Mouse (Mus musculus) embryonic facial prominence, embryonic 15.5 days (tissue): ENCODE results near the gene Hpse2. TPM values are rescaled to one million over a fixed set of nuclear protein-coding genes. Genes with fewer than 3 reads are reported as not detected.

ENCODE experiments used
- ATAC-seq: fragments of 200-750 bp; cut with Nextera tagmentation; 2 replicates; pipeline ENCODE4 v1.8.0; 2017; ENCODE audit warnings: low read depth, moderate TSS enrichment; ENCODE audit not compliant: insufficient number of reproducible peaks, low FRiP score, low TSS enrichment
- H3K27ac ChIP-seq: fragments of 300-500 bp; sonication (generic); replicated peaks from 2 replicates; pipeline ENCODE4 v1.5.1; 2015; ENCODE audit warnings: mild to moderate bottlenecking, inconsistent platforms
- H3K27me3 ChIP-seq: fragments of 300-500 bp; sonication (generic); 2 replicates; pipeline ENCODE4 v1.6.1; 2015; ENCODE audit warnings: inconsistent platforms
- H3K36me3 ChIP-seq: fragments of 300-500 bp; sonication (generic); 2 replicates; pipeline ENCODE4 v1.6.1; 2015; ENCODE audit warnings: mild to moderate bottlenecking, inconsistent platforms
- H3K4me1 ChIP-seq: fragments of 300-500 bp; sonication (generic); 2 replicates; pipeline ENCODE4 v1.6.1; 2015; ENCODE audit warnings: inconsistent platforms
- H3K4me2 ChIP-seq: fragments of 300-500 bp; sonication (generic); replicated peaks from 2 replicates; pipeline ENCODE4 v1.6.1; 2015; ENCODE audit warnings: mild to moderate bottlenecking, inconsistent platforms
- H3K4me3 ChIP-seq: fragments of 300-500 bp; sonication (generic); replicated peaks from 2 replicates; pipeline ENCODE4 v1.5.1; 2015; ENCODE audit warnings: mild to moderate bottlenecking, inconsistent platforms
- H3K9ac ChIP-seq: fragments of 300-500 bp; sonication (generic); 2 replicates; pipeline ENCODE4 v1.6.1; 2015; ENCODE audit warnings: inconsistent platforms
- H3K9me3 ChIP-seq: fragments of 300-500 bp; sonication (generic); replicated peaks from 2 replicates; pipeline ENCODE4 v1.6.1; 2016; ENCODE audit warnings: inconsistent platforms
- WGBS: fragments of 180-500 bp; shearing (Covaris S2); methylation state at CpG from one replicate; pipeline ENCODE4 v1.1.7; 2015; 5-methylcytosine and 5-hydroxymethylcytosine counted together
- polyA plus RNA-seq: library from polyadenylated mRNA; unstranded; fragments of >200 nt; fragmentation: Nextera tagmentation; extraction: Ambion mirVana; gene quantifications from 2 replicates; pipeline ENCODE4 v1.2.1, GENCODE M21; 2015

Gene Hpse2
- polyA plus RNA-seq, 1 experiment from 2014 or later, result 16.1 TPM

GRCm38 (mm10) chr19:42770141-42770872, 617.8 kb downstream of the Hpse2 start:
- no peak overlapping the region for H3K27ac ChIP-seq
- no peaks in the 10 kb centered on the region for H3K9me3 ChIP-seq
- ATAC-seq, result no peak
- no peaks in the 10 kb centered on the region for H3K4me1 ChIP-seq
- no peak overlapping the region for H3K4me2 ChIP-seq
- no peak overlapping the region for H3K4me3 ChIP-seq
- no peaks in the 10 kb centered on the region; the same call in 1 of the 2 replicates for H3K36me3 ChIP-seq
- 57% methylated on average over 23 of the region's 23 CpGs for WGBS
- no peaks in the 10 kb centered on the region for H3K27me3 ChIP-seq
- H3K9ac ChIP-seq, result no peak overlapping the region

GRCm38 (mm10) chr19:42769648-42770047, 618.5 kb downstream of the Hpse2 start:
- Histone ChIP-seq H3K4me1 (no peaks in the 10 kb centered on the region), H3K27me3 (no peaks in the 10 kb centered on the region), H3K4me2 (no peak overlapping the region), H3K36me3 (no peaks in the 10 kb centered on the region; the same call in 1 of the 2 replicates), H3K27ac (no peak overlapping the region), H3K9me3 (no peaks in the 10 kb centered on the region), H3K4me3 (no peak overlapping the region), H3K9ac (no peak overlapping the region)
- no peak for ATAC-seq
- 83% methylated on average over 10 of the region's 10 CpGs for WGBS

- no peak overlapping the region for H3K4me2 ChIP-seq
- H3K9me3 ChIP-seq, result no peaks in the 10 kb centered on the region
- H3K36me3 ChIP-seq, result no peaks in the 10 kb centered on the region; the same call in none of the 2 replicates
- no peak overlapping the region for H3K27ac ChIP-seq
- ATAC-seq, result no peak
- H3K4me3 ChIP-seq, result no peak overlapping the region
- 82% methylated on average over 8 of the region's 8 CpGs for WGBS
- H3K9ac ChIP-seq, result no peak overlapping the region
- H3K4me1 ChIP-seq, result 0 out of 2 replicates have a peak, but pooled peaks cover 9% of the 10 kb centered on the region
- H3K27me3 ChIP-seq, result no peaks in the 10 kb centered on the region
Observed at GRCm38 (mm10) chr19:42767361-42767760, 620.8 kb downstream of the Hpse2 start.

GRCm38 (mm10) chr19:42764398-42764797, 623.8 kb downstream of the Hpse2 start:
- Histone ChIP-seq H3K4me1 (0 out of 2 replicates have a peak, but pooled peaks cover 9% of the 10 kb centered on the region), H3K9me3 (no peaks in the 10 kb centered on the region), H3K27me3 (no peaks in the 10 kb centered on the region), H3K36me3 (peaks cover 9% of the 10 kb centered on the region; the same call in 1 of the 2 replicates), H3K27ac (no peak overlapping the region), H3K4me3 (no peak overlapping the region), H3K4me2 (no peak overlapping the region), H3K9ac (no peak overlapping the region)
- no peak for ATAC-seq
- 34% methylated on average over 10 of the region's 10 CpGs for WGBS

- Histone ChIP-seq H3K4me3 (no peak overlapping the region), H3K4me2 (no peak overlapping the region), H3K27me3 (no peaks in the 10 kb centered on the region), H3K9ac (no peak overlapping the region), H3K9me3 (no peaks in the 10 kb centered on the region), H3K27ac (no peak overlapping the region), H3K4me1 (peaks cover 22% of the 10 kb centered on the region), H3K36me3 (0 out of 2 replicates have a peak, but pooled peaks cover 6% of the 10 kb centered on the region)
- WGBS, result 79% methylated on average over 6 of the region's 6 CpGs
- no peak for ATAC-seq
Observed at GRCm38 (mm10) chr19:42756671-42757070, 631.5 kb downstream of the Hpse2 start.

- ATAC-seq, result no peak
- H3K27ac ChIP-seq, result no peak overlapping the region
- no peaks in the 10 kb centered on the region for H3K36me3 ChIP-seq
- H3K4me1 ChIP-seq, result peaks cover 22% of the 10 kb centered on the region
- no peaks in the 10 kb centered on the region for H3K27me3 ChIP-seq
- H3K9me3 ChIP-seq, result no peaks in the 10 kb centered on the region
- H3K9ac ChIP-seq, result no peak overlapping the region
- H3K4me3 ChIP-seq, result no peak overlapping the region
- 73% methylated on average over 15 of the region's 15 CpGs for WGBS
- no peak overlapping the region for H3K4me2 ChIP-seq
Observed at GRCm38 (mm10) chr19:42755148-42755870, 632.8 kb downstream of the Hpse2 start.

GRCm38 (mm10) chr19:42753141-42753917, 634.8 kb downstream of the Hpse2 start:
- Histone ChIP-seq H3K36me3 (no peaks in the 10 kb centered on the region), H3K27me3 (no peaks in the 10 kb centered on the region), H3K4me1 (peaks cover 25% of the 10 kb centered on the region), H3K9ac (no peak overlapping the region), H3K9me3 (no peaks in the 10 kb centered on the region), H3K27ac (peak overlapping the region; percentile 79; the same call in 1 of the 2 replicates), H3K4me3 (0 out of 2 replicates have a peak overlapping the region, but pooled peaks have one; percentile 42), H3K4me2 (peak overlapping the region; percentile 64)
- peak; percentile 11; the same call in 1 of the 2 replicates for ATAC-seq
- 41% methylated on average over 11 of the region's 11 CpGs for WGBS

- WGBS, result 2% methylated on average over 22 of the region's 22 CpGs
- peak; percentile 83 for ATAC-seq
Observed at GRCm38 (mm10) chr19:42752363-42752931, 635.7 kb downstream of the Hpse2 start, which contains the start of gene Pyroxd2. TSS of gene Pyroxd2 (minus strand) at chr19:42752775.

GRCm38 (mm10) chr19:42750196-42750595, 638.0 kb downstream of the Hpse2 start:
- peaks cover 24% of the 10 kb centered on the region for H3K4me1 ChIP-seq
- H3K9ac ChIP-seq, result no peak overlapping the region
- H3K4me2 ChIP-seq, result no peak overlapping the region
- 78% methylated on average over 11 of the region's 11 CpGs for WGBS
- H3K4me3 ChIP-seq, result no peak overlapping the region
- no peak overlapping the region for H3K27ac ChIP-seq
- ATAC-seq, result no peak
- no peaks in the 10 kb centered on the region for H3K36me3 ChIP-seq
- no peaks in the 10 kb centered on the region for H3K27me3 ChIP-seq
- no peaks in the 10 kb centered on the region for H3K9me3 ChIP-seq

More at GRCm38 (mm10) chr19:42752363-42752931, 635.7 kb downstream of the Hpse2 start, which contains the start of gene Pyroxd2:
- H3K27ac ChIP-seq, result peak within 1 kb of the TSS; percentile 79
- H3K4me1 ChIP-seq, result peaks cover 25% of the 10 kb centered on the region
- H3K4me2 ChIP-seq, result peak within 1 kb of the TSS; percentile 64
- no peaks in the 10 kb centered on the region for H3K27me3 ChIP-seq
- no peaks in the 10 kb centered on the region for H3K9me3 ChIP-seq
- H3K36me3 ChIP-seq, result no peaks in the 10 kb centered on the region
- H3K4me3 ChIP-seq, result peak within 1 kb of the TSS; percentile 42
- H3K9ac ChIP-seq, result peak within 1 kb of the TSS; percentile 31

- no peak overlapping the region for H3K9ac ChIP-seq
- no peaks in the 10 kb centered on the region for H3K27me3 ChIP-seq
- ATAC-seq, result no peak
- H3K27ac ChIP-seq, result no peak overlapping the region
- H3K36me3 ChIP-seq, result no peaks in the 10 kb centered on the region
- no peak overlapping the region for H3K4me3 ChIP-seq
- H3K4me2 ChIP-seq, result no peak overlapping the region
- WGBS, result 88% methylated on average over 8 of the region's 8 CpGs
- H3K4me1 ChIP-seq, result peaks cover 32% of the 10 kb centered on the region
- H3K9me3 ChIP-seq, result no peaks in the 10 kb centered on the region
Observed at GRCm38 (mm10) chr19:42746702-42747101, 641.5 kb downstream of the Hpse2 start.
